Mouse (Mus musculus) macrophage (primary cell): Measurements from ENCODE around the gene 1500011B03Rik. TPM values are rescaled to one million over a fixed set of nuclear protein-coding genes. Genes with fewer than 3 reads are reported as not detected.

Source experiments
- H3K27ac ChIP-seq: fragments of 350-480 bp; formaldehyde crosslinking; 2 replicates; pipeline ENCODE4 v1.9.0; 2021
- H3K36me3 ChIP-seq: fragments of 350-480 bp; formaldehyde crosslinking; 2 replicates; pipeline ENCODE4 v1.9.0; 2021; ENCODE audit errors: inconsistent target
- H3K4me3 ChIP-seq: fragments of 350-480 bp; formaldehyde crosslinking; 2 replicates; pipeline ENCODE4 v1.9.0; 2021; ENCODE audit errors: inconsistent target
- H3K79me2 ChIP-seq: fragments of 350-480 bp; formaldehyde crosslinking; 2 replicates; pipeline ENCODE4 v1.9.0; 2021; ENCODE audit errors: inconsistent target
- WGBS: methylation state at CpG from one replicate; pipeline ENCODE4 v1.1.7; 2026; ENCODE audit warnings: inconsistent platforms; ENCODE audit not compliant: missing documents; 5-methylcytosine and 5-hydroxymethylcytosine counted together
- polyA plus RNA-seq: library from polyadenylated mRNA; stranded (reverse); fragments of 250-400 nt; gene quantifications from 3 replicates; pipeline ENCODE4 v1.2.4, GENCODE M21; 2018; ENCODE audit warnings: inconsistent platforms

1500011B03Rik gene
- polyA plus RNA-seq, 1 experiment from 2014 or later, result 26.6 TPM

DNA sequence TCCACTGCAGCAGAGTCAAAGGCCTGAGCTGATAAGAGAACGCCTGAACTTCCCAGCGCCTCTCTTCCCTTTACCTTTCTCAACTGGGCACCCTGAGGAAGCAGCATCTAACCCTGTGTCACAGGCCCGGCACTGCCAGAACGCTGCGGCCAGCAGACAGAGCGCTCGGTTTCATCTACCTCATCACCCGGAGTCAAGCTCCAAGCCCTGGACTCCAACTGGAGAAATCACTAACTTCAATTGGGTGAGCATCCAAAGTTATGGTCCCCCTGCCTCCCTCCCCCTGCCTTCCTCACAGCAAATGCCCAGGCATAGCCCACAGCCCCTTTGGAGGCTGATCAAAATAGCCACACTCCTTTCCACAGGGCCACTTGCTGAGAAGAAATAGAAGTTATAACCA lies 56.6 kb downstream of the 1500011B03Rik start:
- Histone ChIP-seq H3K79me2 (peaks cover 97% of the 10 kb centered on the region), H3K4me3 (no peak overlapping the region), H3K36me3 (peaks cover 41% of the 10 kb centered on the region), H3K27ac (no peak overlapping the region)
- WGBS, result 78% methylated on average over 8 of the region's 8 CpGs

- H3K4me3 ChIP-seq, result no peak overlapping the region
- H3K27ac ChIP-seq, result no peak overlapping the region
- peaks cover 81% of the 10 kb centered on the region for H3K79me2 ChIP-seq
- 87% methylated on average over 16 of the region's 18 CpGs for WGBS
- peaks cover 56% of the 10 kb centered on the region for H3K36me3 ChIP-seq
Measured at GRCm38 (mm10) chr5:114764812-114765735, 58.2 kb downstream of the 1500011B03Rik start.

DNA sequence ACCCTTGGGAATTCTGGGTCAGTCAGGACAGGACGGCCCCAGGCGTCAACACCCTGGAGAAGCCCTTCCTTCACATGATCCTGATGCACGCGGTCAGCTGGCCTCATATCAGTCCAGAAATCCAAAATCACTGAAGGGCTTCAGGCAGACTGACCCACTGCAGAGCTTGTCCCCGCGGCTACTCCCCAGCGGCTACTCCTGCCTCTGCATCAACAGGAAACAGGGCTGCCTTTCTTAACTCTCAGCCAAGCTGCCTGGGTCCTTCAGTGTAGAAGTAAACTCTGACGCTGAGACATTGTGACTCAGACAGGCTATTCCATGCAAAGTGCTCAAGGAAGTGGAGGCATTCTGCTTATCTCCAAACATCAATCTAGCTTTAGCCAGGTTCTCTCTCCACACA lies 61.3 kb downstream of the 1500011B03Rik start:
- H3K27ac ChIP-seq, result no peak overlapping the region
- H3K36me3 ChIP-seq, result peaks cover 79% of the 10 kb centered on the region
- 94% methylated on average over 8 of the region's 8 CpGs for WGBS
- peaks cover 50% of the 10 kb centered on the region for H3K79me2 ChIP-seq
- no peak overlapping the region for H3K4me3 ChIP-seq

DNA sequence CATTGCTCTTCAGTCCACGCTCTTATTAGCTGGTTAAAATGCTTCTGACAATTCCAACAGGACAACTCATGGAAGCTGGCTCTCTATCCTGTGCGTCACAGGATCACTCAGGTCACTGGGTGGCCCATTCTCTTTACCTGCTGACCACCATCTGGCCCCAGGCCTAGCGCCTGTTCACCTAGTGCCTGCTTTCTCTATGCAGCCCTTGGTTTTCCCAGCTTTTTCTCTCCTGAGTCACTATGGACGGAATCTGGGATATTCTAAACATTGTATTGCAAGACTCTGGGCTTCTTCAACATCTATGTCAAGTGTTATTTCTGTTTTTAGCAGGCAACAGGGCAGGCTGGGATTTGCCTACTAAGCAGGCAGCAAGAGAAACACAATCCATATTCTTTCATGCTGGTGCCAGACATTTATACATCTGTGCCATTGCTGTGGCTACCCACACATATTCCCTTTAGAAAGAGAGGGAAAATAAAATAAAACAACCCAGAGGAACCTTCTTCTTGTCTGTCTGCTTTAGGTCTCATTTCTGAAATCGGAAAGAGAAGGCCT lies 63.7 kb downstream of the 1500011B03Rik start:
- peaks cover 27% of the 10 kb centered on the region; the same call in 1 of the 2 replicates for H3K79me2 ChIP-seq
- peaks cover 90% of the 10 kb centered on the region for H3K36me3 ChIP-seq
- no peak overlapping the region for H3K4me3 ChIP-seq
- 91% methylated on average over 5 of the region's 5 CpGs for WGBS
- H3K27ac ChIP-seq, result no peak overlapping the region

Other genes with a start within 250 kb of the 1500011B03Rik start
- gene Trpv4, start 165.0 kb downstream of the 1500011B03Rik start, polyA plus RNA-seq, result 4.4 to 12.1 TPM (median 7.1 TPM) in 3 replicates
- gene Gltp, start 132.5 kb downstream of the 1500011B03Rik start, polyA plus RNA-seq, result 289 to 530 TPM (median 368 TPM) in 3 replicates
- gene Tchp, start 115.7 kb downstream of the 1500011B03Rik start, polyA plus RNA-seq, result 5.0 to 7.6 TPM (median 6.4 TPM) in 3 replicates
- gene Ankrd13a, start 48.8 kb downstream of the 1500011B03Rik start, polyA plus RNA-seq, result 144 to 222 TPM (median 173 TPM) in 3 replicates
- gene Git2, start 48.0 kb downstream of the 1500011B03Rik start, polyA plus RNA-seq, result 37.1 to 50.3 TPM (median 46.2 TPM) in 3 replicates
- gene 4930519G04Rik, start 30.2 kb upstream of the 1500011B03Rik start, polyA plus RNA-seq, result not detected in 3 replicates
- gene Gm9936, start 35.2 kb upstream of the 1500011B03Rik start, polyA plus RNA-seq, result not detected in 3 replicates
- 217 to 389 TPM (median 305 TPM) in 3 replicates for gene Oasl2, start 73.5 kb upstream of the 1500011B03Rik start, polyA plus RNA-seq
- gene Oasl1, start 99.8 kb upstream of the 1500011B03Rik start, polyA plus RNA-seq, result 15.4 to 36.8 TPM (median 25.2 TPM) in 3 replicates
- 15.9 to 19.6 TPM (median 16.7 TPM) in 3 replicates for gene 2210016L21Rik, start 118.7 kb upstream of the 1500011B03Rik start, polyA plus RNA-seq
- gene Hnf1a, start 147.6 kb upstream of the 1500011B03Rik start, polyA plus RNA-seq, result not detected in 3 replicates
- 21.6 to 35.1 TPM (median 24.9 TPM) in 3 replicates for gene Sppl3, start 187.7 kb upstream of the 1500011B03Rik start, polyA plus RNA-seq